Mouse (Mus musculus) heart, postnatal 4 days (tissue): ENCODE measurements around the gene A630095N17Rik. TPM values are rescaled to one million over a fixed set of nuclear protein-coding genes. Genes with fewer than 3 reads are reported as not detected.

ENCODE experiments used
- DNase-seq: peaks from one replicate; pipeline ENCODE4 v3.0.0; 2021
- total RNA-seq, 2 experiments: library from RNA; stranded (reverse); gene quantifications; 2 replicates each; pipeline ENCODE4 v1.2.3; 2021

A630095N17Rik gene
- total RNA-seq, 2 experiments from 2014 or later: not detected

- no peak for DNase-seq
These were observed 18.8 kb downstream of the A630095N17Rik start for GRCm38 (mm10) chr1:75213096-75213495.

DNA sequence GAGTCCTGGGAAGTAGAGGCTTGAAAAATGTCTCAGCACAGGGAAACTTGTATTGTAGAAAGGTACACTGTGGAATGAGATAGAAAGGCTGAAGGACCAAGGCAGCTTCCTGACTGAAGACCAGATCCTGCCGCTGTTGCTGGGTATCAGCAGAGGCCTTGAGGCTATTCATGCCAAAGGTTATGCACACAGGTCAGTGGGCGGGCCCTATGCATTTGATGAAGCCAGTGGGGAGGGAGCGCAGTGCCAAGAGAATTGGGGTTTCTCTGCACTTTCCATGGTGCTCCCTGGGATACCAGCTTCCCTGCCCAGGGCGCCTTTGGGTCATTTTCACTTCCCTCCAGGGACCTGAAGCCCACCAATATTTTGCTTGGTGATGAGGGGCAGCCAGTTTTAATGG is 19.4 kb downstream of the A630095N17Rik start:
- DNase-seq: no peak

DNA sequence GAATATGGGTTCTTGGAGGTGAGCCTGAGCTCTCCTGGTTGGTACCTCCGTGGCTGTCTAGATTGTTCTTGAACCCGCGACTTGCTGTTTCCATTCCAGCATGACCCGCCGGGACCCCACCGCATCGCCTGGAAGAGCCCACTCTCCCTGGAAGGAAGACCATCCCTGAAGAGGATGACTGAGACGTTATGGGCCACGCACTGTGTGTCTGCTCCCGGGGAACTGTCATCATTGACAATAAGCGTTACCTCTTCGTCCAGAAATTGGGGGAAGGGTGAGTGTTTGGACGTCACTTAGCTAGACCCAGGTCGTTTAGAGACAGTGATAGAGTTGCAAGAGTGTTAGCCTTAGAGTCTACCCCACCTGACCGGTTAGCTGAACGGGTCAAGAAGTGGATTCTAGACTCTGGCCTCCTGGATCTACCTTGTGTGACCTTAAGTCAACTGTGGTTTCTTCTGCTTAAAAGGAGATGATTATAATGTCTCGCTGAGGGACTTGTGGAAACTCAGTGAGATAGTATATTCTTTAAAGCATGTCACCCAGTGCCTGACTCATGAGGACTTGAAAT is 20.7 kb downstream of the A630095N17Rik start:
- no peak for DNase-seq

GRCm38 (mm10) chr1:75210136-75211087 is 21.5 kb downstream of the A630095N17Rik start, which contains the start of the genes Glb1l and Stk16:
Gene Glb1l (minus strand): TSS chr1:75210813.
Gene Stk16 (plus strand): TSS chr1:75210838.
- peak; percentile 97 for DNase-seq

DNA sequence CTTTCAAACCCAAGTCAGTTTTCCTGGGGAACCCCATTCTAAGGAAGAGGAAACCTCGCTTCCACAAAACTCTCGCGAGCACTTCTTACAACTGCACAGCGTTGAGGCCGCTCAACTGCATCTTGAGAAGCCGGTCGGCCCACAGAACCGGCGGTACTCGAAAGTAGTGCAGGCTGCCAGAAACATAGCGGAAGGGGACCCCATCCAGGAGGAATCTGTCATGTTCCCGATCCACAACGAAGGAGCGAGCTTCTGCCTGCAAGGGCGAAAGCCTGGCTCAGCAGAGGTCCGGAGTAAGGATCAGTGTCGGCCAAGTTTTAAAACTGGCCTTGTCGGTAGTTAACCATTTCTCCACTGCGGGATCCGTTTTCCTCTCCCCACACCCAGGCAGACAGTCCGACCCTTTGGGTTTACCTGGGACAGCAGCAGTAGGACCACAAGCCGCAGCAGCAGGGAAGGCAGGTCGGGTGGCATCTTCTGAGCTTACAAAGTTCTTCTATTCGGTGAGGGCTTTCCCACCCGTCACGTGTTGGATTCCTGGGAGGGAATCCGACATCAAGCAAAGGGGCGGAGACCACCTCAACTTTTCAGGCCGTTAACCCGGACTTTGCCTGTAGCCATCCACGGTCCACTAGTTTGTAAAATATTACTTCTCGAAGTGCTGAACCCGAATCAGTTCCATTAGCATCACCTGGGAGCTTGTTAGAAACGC is 22.8 kb downstream of the A630095N17Rik start:
- peak; percentile 52 for DNase-seq

GRCm38 (mm10) chr1:75201236-75201635 is 30.7 kb downstream of the A630095N17Rik start:
- DNase-seq: no peak

DNA sequence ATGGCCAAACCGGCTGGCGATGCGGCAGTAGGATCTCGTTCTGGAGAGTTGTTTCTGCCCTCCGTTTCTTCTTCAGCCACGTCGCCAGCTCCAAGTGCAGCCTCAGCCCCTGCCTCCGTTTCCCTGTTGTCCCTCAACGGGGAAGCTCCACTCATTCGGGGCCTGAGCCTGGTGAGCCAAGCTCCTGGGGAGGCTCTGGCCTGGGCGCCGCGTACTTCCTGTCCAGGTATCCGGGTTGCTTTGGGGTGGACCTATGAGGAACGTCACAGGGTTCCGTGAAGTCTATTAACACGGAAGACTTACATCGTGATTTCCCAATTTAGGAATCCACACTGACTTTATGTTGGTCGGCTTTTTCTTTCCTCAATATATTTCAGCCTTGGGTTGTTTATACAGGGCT is 39.5 kb downstream of the A630095N17Rik start:
- DNase-seq: peak; percentile 37

GRCm38 (mm10) chr1:75191622-75192402 is 40.1 kb downstream of the A630095N17Rik start, which contains the start of the genes Ankzf1 and Atg9a:
Gene Ankzf1 (plus strand): TSS chr1:75192151.
Gene Atg9a (minus strand): TSS chr1:75192196.
- DNase-seq: peak; percentile 94

- no peak for DNase-seq
These were observed 40.7 kb downstream of the A630095N17Rik start for GRCm38 (mm10) chr1:75191258-75191621.

DNA sequence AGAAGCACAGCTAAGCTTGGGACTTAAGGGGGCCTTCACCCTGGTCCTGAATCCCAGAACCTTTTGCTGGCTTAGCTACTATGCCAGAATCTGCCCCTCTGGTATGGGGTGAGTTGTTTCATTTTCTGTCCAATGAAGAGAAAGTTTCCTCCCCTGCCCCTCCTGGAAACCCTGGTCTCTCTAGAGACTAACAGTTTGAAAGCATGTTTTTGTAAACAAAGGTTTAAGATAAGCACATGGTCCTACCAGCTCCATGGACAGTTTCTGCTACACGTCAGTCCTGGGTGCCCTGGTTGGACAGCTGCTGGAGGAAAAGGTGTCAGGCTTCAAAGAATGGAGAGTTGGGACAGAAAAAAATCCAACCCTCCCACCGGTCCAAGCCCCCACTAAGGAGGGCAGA is 41.3 kb downstream of the A630095N17Rik start:
- no peak for DNase-seq

DNA sequence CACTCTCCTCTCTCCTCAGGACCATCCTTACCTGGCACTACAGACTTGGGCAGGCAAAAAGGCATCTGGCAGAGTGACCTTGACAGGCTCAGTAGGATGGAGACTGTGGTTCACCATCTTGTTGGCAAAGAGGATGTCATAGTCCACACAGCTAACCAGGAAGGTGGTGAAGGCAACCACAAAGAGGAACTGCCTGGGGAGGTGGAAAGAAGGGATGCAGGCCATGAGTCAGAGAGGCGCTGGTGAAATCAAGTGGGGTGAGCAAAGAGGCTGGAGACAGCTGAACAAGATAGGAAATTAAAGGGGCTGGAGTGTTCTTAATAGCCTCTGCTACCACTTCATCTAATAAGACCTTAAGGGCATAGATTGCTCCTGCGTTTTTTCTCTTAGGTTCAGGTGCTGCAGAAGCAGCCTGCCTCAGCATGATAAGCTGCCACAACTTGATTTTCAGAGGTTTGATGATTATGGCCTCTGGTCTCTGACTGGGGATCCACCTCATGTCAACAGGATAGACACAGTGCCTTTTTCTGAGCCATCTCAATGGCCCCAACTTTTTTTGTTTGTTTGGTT is 43.9 kb downstream of the A630095N17Rik start:
- DNase-seq: no peak

GRCm38 (mm10) chr1:75187126-75187525 is 44.8 kb downstream of the A630095N17Rik start:
- DNase-seq: no peak

- no peak for DNase-seq
These were observed 46.4 kb downstream of the A630095N17Rik start for GRCm38 (mm10) chr1:75185495-75185894.

DNA sequence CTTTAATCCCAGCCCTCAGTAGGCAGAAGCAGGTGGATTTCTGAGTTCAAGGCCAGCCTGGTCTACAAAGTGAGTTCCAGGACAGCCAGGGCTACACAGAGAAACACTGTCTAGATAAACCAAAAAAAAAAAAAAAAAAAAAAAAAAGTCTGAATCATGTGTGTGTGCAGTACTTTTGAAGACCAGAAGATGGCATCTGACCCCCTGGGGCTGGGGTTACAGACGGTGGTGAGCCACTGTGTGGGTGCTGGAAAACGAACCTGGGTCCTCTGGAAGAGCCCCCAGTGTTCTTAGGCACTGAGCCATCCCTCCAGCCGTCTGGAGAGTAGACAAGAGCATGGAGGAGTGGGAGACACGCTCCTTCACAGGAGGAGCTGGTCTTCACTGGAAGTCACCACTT is 49.7 kb downstream of the A630095N17Rik start:
- DNase-seq: no peak

DNA sequence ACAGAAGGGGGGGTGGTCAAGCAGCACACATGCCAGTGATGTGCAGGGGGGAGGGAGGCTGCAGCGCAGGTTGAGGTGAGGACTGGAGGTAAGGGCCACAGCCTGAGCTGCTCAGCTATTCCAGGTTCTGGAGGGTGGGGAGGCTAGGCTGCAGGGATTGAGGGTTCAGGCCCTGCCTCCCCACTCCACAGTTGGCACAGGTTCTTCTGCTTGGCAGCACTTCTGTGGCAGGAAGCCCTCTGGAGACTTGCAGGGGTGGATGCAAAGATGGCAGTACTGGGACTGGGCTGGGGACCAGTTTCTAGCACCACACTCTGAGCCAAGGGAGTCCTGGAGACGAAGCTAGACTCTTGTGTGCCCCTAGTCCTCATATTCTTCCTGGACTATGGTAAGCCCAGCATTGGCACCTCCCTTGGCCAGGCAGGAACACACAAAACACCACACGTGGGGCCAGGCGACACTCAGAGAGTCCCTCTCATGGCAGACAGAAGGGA is 50.5 kb downstream of the A630095N17Rik start:
- DNase-seq: no peak

- no peak for DNase-seq
These were observed 51.2 kb downstream of the A630095N17Rik start for GRCm38 (mm10) chr1:75180741-75181140.

- DNase-seq: peak; percentile 88
These were observed 51.8 kb downstream of the A630095N17Rik start, which contains the start of gene Abcb6 for GRCm38 (mm10) chr1:75180105-75180590. Gene Abcb6 (minus strand): TSS chr1:75180392.

GRCm38 (mm10) chr1:75179334-75180104 is 52.4 kb downstream of the A630095N17Rik start:
- peak; percentile 51 for DNase-seq
